Mouse (Mus musculus) heart, adult 11 months (tissue): Measurements from ENCODE around the gene Vnn3.
A peak's percentile ranks its signal among the peaks of the same experiment; 100 is the strongest.

Source experiments
- DNase-seq: peaks from one replicate; pipeline ENCODE4 v3.0.0; 2022

Gene Vnn3

GRCm38 (mm10) chr10:23851228-23851912, at the start of gene Vnn3:
Gene Vnn3 (plus strand): TSS chr10:23851462.
- DNase-seq: no peak

DNA sequence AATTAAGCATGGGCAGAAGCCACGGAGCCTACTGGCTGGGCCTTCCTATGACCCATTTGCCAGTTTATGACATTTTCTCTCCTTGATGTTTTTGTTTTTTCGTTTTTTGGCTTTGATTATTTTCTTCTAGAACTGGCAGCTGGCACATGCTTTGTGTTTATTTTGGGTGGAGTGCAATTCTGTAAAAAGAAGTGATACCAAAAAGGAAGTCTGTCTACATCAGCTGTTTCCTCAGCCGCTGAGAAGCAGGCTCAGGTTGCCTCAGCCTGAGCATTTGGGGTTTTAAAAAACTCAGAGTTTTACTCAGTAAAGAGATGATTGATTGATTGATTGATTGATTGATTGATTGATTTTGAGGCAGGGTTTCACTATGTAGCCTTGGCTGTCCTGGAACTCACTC, 48.4 kb upstream of the Vnn3 start:
- peak; percentile 61 for DNase-seq

DNA sequence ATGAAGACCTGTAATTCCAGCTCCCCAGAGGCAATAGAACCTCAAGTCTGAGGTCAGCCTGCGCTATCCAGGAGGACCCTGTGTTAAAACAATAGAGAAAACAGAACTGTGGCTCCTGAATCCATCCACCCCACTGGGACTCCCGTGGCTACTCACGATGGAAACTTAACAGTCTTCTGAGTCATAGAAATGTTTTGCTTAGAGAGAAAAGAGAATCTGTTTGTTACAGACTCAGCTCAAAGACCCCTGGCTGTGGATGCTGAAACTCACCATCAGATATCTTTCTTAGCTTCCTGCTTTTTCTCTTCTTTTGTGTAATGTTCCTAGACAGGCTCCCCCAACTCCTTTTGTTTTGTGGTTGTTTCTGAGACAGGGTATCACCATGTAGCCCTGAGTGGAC, 46.6 kb upstream of the Vnn3 start:
- DNase-seq: no peak

- no peak for DNase-seq
Observed at GRCm38 (mm10) chr10:23806201-23806600, 45.1 kb upstream of the Vnn3 start.

GRCm38 (mm10) chr10:23811635-23812437, 39.4 kb upstream of the Vnn3 start:
- no peak for DNase-seq

DNA sequence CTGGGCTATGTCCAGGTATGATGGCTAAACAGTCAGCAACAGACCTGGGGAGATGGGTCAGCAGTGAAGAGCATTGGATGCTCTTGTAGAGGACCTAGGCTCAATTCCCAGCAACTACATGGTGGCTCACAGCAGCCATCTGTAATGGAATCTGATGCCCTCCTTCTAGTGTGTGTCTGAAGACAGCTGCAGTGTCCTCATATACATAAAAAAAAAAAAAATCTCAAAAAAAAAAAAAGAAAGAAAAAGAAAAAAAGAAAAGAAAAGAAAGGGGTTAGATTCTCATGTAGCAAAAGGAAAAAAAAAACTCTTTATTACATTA, 38.9 kb upstream of the Vnn3 start:
- DNase-seq: no peak

DNA sequence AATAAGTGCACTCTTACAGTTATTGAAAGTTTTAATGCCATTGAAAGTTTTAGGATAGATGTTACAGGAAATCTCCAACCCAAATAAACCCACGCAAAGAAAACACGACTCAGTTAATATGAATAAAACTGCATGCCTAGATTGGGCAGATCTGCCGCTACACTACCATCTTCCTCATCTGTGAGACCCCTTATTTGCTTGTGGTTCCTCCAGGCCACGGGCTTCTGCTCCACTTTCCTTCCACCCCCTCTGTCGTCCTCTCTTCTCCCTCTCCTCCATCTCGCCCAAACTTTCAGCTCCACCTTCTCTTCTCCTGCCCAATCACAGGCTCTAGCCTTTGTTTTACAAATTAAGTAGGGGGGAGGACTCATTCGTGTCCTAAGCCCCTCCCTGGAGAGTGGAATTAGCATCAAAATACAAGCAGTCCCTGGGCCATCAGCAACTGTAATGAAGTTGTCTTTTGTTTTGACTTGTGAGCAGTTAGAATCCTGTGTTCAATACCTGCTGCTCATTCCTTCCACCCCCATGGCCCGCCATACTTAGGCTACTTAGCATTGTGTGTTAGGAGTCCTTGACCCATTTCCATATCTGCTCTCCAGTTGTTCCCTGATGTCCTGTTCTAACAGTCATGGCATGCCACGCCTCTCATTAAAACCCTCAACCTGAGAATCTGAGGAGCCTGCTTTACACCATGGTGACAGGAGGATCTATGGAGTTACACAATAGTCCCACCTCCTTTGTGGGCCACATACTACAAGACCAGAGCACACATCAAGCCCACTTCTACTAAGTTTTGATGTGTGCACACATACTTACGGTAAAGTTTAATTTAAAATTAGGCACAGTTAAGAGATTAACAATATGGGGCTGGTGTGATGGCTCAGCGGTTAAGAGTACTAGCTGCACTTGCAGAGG, 38.2 kb upstream of the Vnn3 start:
- DNase-seq: no peak

- DNase-seq: no peak
Observed at GRCm38 (mm10) chr10:23815168-23815567, 36.1 kb upstream of the Vnn3 start.

DNA sequence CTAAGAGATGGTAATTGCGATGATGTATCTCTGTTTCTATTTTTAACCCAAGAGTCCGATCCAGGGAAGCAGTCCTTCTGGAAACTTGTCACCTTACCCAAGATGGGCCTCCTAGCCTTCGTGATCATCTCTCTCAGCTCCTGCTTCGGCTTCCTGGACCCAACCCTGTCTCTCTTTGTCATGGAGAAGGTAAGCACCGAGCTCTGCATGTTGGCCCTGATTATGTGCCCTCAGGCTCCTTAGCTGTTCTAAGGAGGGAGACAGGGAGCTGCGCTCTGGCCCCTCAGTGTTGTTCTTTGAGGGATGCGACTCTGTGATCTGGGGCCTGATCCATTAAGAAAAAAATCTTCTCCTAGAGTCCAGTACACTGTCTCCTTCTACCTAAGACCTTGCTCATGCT, 35.0 kb upstream of the Vnn3 start:
- no peak for DNase-seq

DNA sequence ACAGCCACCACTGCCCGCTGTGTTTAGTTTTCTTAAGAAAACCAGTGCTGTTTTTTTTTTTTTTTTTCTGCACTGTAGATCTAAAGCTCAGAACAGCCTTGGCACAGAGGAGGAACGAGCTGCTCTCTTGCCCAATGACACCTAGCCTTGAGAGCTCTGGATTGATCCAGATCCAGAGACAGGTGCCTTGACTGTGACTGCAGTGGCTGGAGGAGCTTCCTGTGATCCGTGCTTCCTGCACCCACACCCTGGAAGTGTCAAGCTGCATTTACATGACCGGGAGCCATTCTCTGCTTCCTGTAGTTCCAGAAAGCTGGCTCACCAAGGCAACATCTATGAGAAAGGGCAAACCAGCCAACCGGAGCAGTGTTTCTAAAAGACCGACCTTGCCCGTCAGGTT, 24.7 kb upstream of the Vnn3 start:
- DNase-seq: peak; percentile 86

DNA sequence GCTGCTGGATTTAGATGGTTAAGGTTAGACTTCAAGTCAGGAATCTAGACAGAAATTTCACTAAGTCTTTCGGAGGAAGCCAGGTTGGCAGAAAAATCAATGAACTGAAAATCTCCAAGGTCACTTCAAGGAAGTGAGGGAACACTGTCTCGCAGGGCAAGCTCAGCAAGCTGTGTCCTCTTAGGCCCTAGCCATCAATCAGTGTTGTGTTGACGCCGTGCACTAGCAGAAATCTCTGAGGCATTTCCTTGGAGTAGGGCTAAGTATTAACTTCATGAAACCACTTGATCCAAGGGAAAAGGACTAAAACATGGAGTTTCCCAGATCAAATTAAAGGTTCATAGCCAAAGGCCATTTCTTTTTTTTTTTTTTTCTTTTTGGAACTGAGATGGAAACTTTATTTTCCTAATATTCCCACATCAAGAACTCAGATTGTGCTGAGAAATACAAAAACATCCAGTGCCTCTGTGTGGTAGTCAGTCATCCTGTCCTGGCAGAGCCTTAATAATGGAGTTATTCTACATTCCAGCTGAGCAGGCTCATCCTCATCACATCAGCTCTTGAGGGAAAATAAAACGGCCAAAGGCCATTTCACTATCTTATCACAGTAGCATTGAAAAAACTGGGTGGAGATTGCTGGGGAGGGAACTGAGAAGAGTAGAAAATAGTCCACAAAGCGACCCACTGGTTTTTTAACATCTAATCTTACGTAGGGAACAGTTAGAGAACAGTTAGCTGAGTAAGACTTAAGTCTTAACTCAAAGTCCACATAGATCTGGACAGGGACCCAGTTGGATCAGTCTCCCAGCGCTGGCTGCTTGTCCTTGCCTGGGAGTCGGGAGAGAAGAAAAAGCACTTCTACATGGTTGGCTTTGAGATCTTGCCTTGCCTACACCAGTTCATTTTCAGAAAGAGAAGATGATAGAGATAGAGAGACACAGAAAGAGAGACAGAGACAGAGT, 15.0 kb upstream of the Vnn3 start:
- DNase-seq: peak; percentile 70

DNA sequence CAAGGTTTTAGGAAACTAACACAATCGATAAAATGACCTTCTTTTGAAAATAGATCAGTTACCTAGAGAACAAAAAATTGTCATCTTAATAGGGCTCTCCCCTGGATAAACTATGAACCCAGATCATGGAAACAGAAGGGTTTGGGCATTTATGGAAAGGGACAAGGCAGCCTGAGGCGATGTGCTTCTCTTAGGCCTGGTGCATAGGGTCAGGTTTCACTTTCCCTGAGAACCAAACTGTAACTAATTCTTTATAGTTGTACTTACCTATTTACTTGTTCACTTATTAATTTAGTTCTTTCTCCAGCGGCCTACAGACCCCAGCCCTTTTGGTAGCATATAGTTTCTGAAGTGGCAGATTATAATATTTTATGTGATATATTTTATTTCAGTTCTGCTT, 14.1 kb upstream of the Vnn3 start:
- no peak for DNase-seq

GRCm38 (mm10) chr10:23838910-23839309, 12.4 kb upstream of the Vnn3 start:
- DNase-seq: peak; percentile 36

- DNase-seq: peak; percentile 70
Observed at GRCm38 (mm10) chr10:23839368-23839767, 11.9 kb upstream of the Vnn3 start.

DNA sequence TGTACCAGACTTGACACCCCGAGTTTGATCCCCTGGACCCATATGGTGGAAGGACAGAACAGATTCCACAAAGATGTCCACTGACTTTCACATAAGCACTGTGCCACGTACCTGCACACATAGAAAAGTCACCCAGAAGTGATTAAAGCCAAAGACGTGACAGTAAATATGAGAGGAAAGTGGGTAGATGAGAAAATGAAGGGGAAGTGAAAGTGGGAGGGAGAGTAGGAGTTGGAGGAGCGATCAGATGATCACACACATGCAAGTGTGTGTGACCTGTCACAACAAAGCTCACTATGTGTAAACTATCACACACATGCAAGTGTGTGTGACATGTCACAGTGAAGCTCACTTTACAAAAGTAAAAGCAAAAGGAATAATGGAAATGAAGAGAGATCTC, 10.8 kb upstream of the Vnn3 start:
- peak; percentile 60 for DNase-seq

DNA sequence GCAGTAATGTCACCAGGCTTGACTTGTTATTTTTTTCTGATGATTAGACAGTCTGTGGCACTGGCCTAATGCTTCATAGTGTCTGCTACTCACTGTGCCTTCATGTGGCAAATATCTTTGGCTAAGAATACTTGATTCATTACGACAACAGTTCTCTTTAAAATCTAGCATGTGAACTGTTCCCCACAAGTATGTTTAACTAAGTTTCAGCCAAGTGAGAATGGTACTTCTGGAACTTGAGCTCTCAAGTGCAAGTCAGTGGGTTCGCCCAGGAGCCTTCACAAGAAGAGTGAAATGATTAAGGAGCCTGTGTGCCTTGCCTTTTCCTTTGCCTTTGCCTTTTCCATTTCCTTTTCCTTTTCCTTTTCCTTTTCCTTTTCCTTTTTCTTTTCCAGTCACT, 834 bp downstream of the Vnn3 start:
- no peak for DNase-seq

- DNase-seq: no peak
Observed at GRCm38 (mm10) chr10:23864362-23865312, 13.4 kb downstream of the Vnn3 start.

DNA sequence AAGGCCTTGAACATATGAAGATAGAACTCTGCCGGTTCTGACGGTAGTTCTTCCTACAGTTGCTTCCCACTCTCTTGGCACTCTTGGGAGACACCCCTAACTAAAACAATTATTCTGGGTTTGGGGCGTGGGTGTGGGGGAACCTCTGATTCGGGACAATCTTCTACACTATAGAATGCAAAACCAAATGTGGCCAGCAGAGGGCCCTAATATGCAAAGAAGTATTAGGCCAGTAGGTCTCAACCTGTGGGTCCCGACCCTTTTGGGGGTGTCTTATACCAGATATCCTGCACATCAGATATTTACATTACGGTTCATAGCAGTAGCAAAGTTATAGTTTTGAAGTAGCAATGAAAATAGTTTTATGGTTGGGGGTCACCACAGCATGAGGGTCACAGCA, 29.4 kb downstream of the Vnn3 start:
- DNase-seq: peak; percentile 61

GRCm38 (mm10) chr10:23884910-23885309, 33.6 kb downstream of the Vnn3 start:
- DNase-seq: no peak

GRCm38 (mm10) chr10:23886060-23886459, 34.8 kb downstream of the Vnn3 start:
- peak; percentile 22 for DNase-seq

GRCm38 (mm10) chr10:23892987-23893386, 41.7 kb downstream of the Vnn3 start:
- no peak for DNase-seq
